Mouse (Mus musculus) liver, embryonic 14.5 days (tissue): ENCODE results near the gene Mapkapk2. TPM values are rescaled to one million over a fixed set of nuclear protein-coding genes. Genes with fewer than 3 reads are reported as not detected.
A peak's percentile ranks its signal among the peaks of the same experiment; 100 is the strongest.

Experiments
- ATAC-seq: fragments of 200-750 bp; cut with Nextera tagmentation; 2 replicates; pipeline ENCODE4 v1.8.0; 2017; ENCODE audit warnings: moderate number of reproducible peaks, mild to moderate bottlenecking, moderate library complexity; ENCODE audit not compliant: insufficient read depth
- DNase-seq, 3 experiments: peaks; one replicate each; pipeline ENCODE4 v3.0.0-alpha.2; 2012 to 2013; ENCODE audit warnings: low read depth in 3 of 3, low spot score in 3 of 3
- H3K27ac ChIP-seq: fragments of 300-500 bp; sonication (generic); 2 replicates; pipeline ENCODE4 v1.5.1; 2014; ENCODE audit warnings: moderate library complexity, mild to moderate bottlenecking, control low read depth, inconsistent platforms
- H3K27me3 ChIP-seq: fragments of 300-500 bp; sonication (generic); 2 replicates; pipeline ENCODE4 v1.6.1; 2014; ENCODE audit warnings: mild to moderate bottlenecking, low read length, moderate library complexity; ENCODE audit not compliant: control insufficient read depth, insufficient read depth
- H3K36me3 ChIP-seq: fragments of 300-500 bp; sonication (generic); replicated peaks from 2 replicates; pipeline ENCODE4 v1.6.1; 2014; ENCODE audit warnings: low read depth; ENCODE audit not compliant: control insufficient read depth, insufficient read depth
- H3K4me1 ChIP-seq, 2 experiments: fragments of 200-500 bp in 1 of 2; fragments of 300-500 bp in 1 of 2; sonication (generic) in 1 of 2; replicated peaks; 2 replicates each; pipeline ENCODE4 v1.6.1; 2012 to 2014; ENCODE audit warnings: antibody characterized with exemption in 1 of 2, inconsistent platforms in 1 of 2, low read length in 1 of 2; ENCODE audit not compliant: control insufficient read depth in 2 of 2, insufficient read depth in 2 of 2
- H3K4me2 ChIP-seq: fragments of 300-500 bp; sonication (generic); 2 replicates; pipeline ENCODE4 v1.6.1; 2014; ENCODE audit warnings: low read depth, mild to moderate bottlenecking, control low read depth, moderate library complexity
- H3K4me3 ChIP-seq, 2 experiments: fragments of 200-500 bp in 1 of 2; fragments of 300-500 bp in 1 of 2; sonication (generic) in 1 of 2; 2 replicates each; pipeline ENCODE4 v1.5.1; 2012 to 2014; ENCODE audit warnings: low read depth in 2 of 2, low read length in 2 of 2, mild to moderate bottlenecking in 2 of 2, control low read depth in 1 of 2, inconsistent platforms in 1 of 2, moderate library complexity in 1 of 2; ENCODE audit not compliant: insufficient read depth in 1 of 2
- H3K9ac ChIP-seq: fragments of 300-500 bp; sonication (generic); replicated peaks from 2 replicates; pipeline ENCODE4 v1.6.1; 2014; ENCODE audit warnings: mild to moderate bottlenecking, control low read depth, moderate library complexity
- H3K9me3 ChIP-seq: fragments of 300-500 bp; sonication (generic); 2 replicates; pipeline ENCODE4 v1.6.1; 2016; ENCODE audit warnings: low read length, mixed read lengths; ENCODE audit not compliant: control insufficient read depth
- CTCF ChIP-seq: IDR thresholded peaks from 2 replicates; pipeline ENCODE4 v1.5.1; 2016; ENCODE audit warnings: antibody characterized with exemption, low read depth, control low read depth
- EP300 ChIP-seq: IDR thresholded peaks from 2 replicates; pipeline ENCODE4 v1.6.1; 2016; ENCODE audit warnings: antibody characterized with exemption, low read depth
- WGBS: fragments of 180-500 bp; shearing (Covaris S2); extraction: QIAGEN DNeasy Blood & Tissue Kit; methylation state at CpG from one replicate; pipeline ENCODE4 v1.1.7; 2014; ENCODE audit not compliant: insufficient replicate concordance; 5-methylcytosine and 5-hydroxymethylcytosine counted together
- polyA plus RNA-seq, 2 experiments: library from polyadenylated mRNA; depleted of rRNA in 1 of 2; stranded (reverse) in 1 of 2; unstranded in 1 of 2; fragments of >200 nt; fragmentation: Nextera tagmentation in 1 of 2; extraction: Ambion mirVana in 1 of 2; gene quantifications; 2 replicates each; pipeline versions ENCODE4 v1.2.1 to v1.2.3; 2012 to 2014

The Mapkapk2 gene
- polyA plus RNA-seq, 2 experiments = 12.9 to 13.6 TPM

GRCm38 (mm10) chr1:131100808-131101207, 3.2 kb upstream of the Mapkapk2 start:
- TF ChIP-seq CTCF = no peak
- no peak for TF ChIP-seq EP300
- Histone ChIP-seq H3K4me2 (no peak overlapping the region), H3K36me3 (no peaks in the 10 kb centered on the region), H3K4me1 (peaks cover 4 to 23% of the 10 kb centered on the region in 2 experiments), H3K9me3 (no peaks in the 10 kb centered on the region), H3K27ac (no peak overlapping the region), H3K4me3 (no peak overlapping the region), H3K27me3 (0 out of 2 replicates have a peak, but pooled peaks cover 4% of the 10 kb centered on the region), H3K9ac (no peak overlapping the region)
- 43% methylated on average over 1 of the region's 1 CpGs for WGBS
- DNase-seq (no peak), ATAC-seq (no peak)

GRCm38 (mm10) chr1:131096803-131097699, 575 bp downstream of the Mapkapk2 start:
- Histone ChIP-seq H3K27ac (no peak overlapping the region), H3K4me1 (peaks cover 7 to 22% of the 10 kb centered on the region in 2 experiments), H3K4me2 (peak overlapping the region; percentile 95), H3K4me3 (peak overlapping the region; percentile 71 to 72), H3K27me3 (peaks cover 4% of the 10 kb centered on the region; the same call in 1 of the 2 replicates), H3K9me3 (no peaks in the 10 kb centered on the region), H3K36me3 (no peaks in the 10 kb centered on the region), H3K9ac (peak overlapping the region; percentile 60)
- peak in 1 of 3 experiments; percentile 51 for DNase-seq
- ATAC-seq = peak; percentile 34
- TF ChIP-seq EP300 = no peak
- TF ChIP-seq CTCF = no peak
- under 1% methylated on average over 95 of the region's 98 CpGs for WGBS

- TF ChIP-seq CTCF = no peak
- TF ChIP-seq EP300 = no peak
- DNase-seq (no peak), ATAC-seq (no peak)
- Histone ChIP-seq H3K4me1 (peaks cover 7 to 23% of the 10 kb centered on the region in 2 experiments), H3K4me2 (peak overlapping the region; percentile 95), H3K36me3 (no peaks in the 10 kb centered on the region), H3K27me3 (peaks cover 4% of the 10 kb centered on the region; the same call in 1 of the 2 replicates), H3K9ac (peak overlapping the region; percentile 60), H3K9me3 (no peaks in the 10 kb centered on the region), H3K4me3 (peak overlapping the region; percentile 71 to 72), H3K27ac (no peak overlapping the region)
- WGBS = 16% methylated on average over 9 of the region's 9 CpGs
Measured at GRCm38 (mm10) chr1:131096132-131096695, 1.4 kb downstream of the Mapkapk2 start.

GRCm38 (mm10) chr1:131095574-131095973, 2.1 kb downstream of the Mapkapk2 start:
- peak overlapping the region; percentile 95 for H3K4me2 ChIP-seq
- no peaks in the 10 kb centered on the region for H3K9me3 ChIP-seq
- TF ChIP-seq EP300 = no peak
- peak overlapping the region; percentile 71 to 72 for H3K4me3 ChIP-seq
- WGBS = 28% methylated on average over 8 of the region's 8 CpGs
- DNase-seq (no peak), ATAC-seq (no peak)
- H3K36me3 ChIP-seq = no peaks in the 10 kb centered on the region
- H3K27ac ChIP-seq = no peak overlapping the region
- peaks cover 4% of the 10 kb centered on the region; the same call in 1 of the 2 replicates for H3K27me3 ChIP-seq
- H3K4me1 ChIP-seq = peaks cover 7 to 28% of the 10 kb centered on the region in 2 experiments
- no peak overlapping the region for H3K9ac ChIP-seq

- ATAC-seq = no peak
- Histone ChIP-seq H3K9me3 (no peaks in the 10 kb centered on the region), H3K9ac (no peak overlapping the region), H3K27ac (no peak overlapping the region), H3K27me3 (peaks cover 4% of the 10 kb centered on the region; the same call in 1 of the 2 replicates), H3K4me2 (no peak overlapping the region), H3K4me1 (peaks cover 7 to 38% of the 10 kb centered on the region in 2 experiments), H3K4me3 (no peak overlapping the region), H3K36me3 (no peaks in the 10 kb centered on the region)
- TF ChIP-seq CTCF (no peak), EP300 (no peak)
- DNase-seq = no peak
- 59% methylated on average over 8 of the region's 8 CpGs for WGBS
Measured at GRCm38 (mm10) chr1:131093889-131094288, 3.7 kb downstream of the Mapkapk2 start.
